Mouse (Mus musculus): ENCODE data around the gene Wwtr1.

DNA sequence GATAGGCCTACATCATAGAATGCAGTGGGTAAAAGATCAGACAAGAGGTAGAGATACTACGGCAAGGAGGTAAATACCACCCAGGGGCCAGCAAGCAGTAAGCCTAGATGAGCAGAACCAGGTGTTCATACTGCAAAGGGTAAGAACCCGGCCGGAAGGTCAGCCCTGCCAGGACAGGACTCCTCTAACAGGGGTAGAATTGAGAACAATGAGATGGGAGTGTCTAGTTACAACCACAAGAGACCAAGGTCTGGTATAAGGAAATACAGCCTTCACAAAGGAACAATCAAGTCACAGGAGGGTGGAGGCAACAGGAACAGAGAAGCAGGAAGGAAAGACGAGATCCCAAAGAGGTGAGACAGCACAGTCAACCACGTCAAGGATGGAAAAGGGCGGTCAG is 16.9 kb downstream of the Wwtr1 start:
- TF ChIP-seq GATA1 (IDR thresholded peaks at IDR 0.05; ENCODE audit: borderline replicate concordance, low read length) (no peak), FLI1 (IDR thresholded peaks at IDR 0.05; ENCODE audit: low read length) (no peak)
